Mouse (Mus musculus): ENCODE measurements around the gene Fhl2. TPM values are rescaled to one million over a fixed set of nuclear protein-coding genes. Genes with fewer than 3 reads are reported as not detected.
"Not testable (repeated sequence)": the region's sequence is repeated elsewhere in the genome, so short reads cannot be mapped to it uniquely, and the experiment has no call there.

Fhl2 gene
- polyA plus RNA-seq, 1 experiment from 2014 or later: 11.9 TPM

DNA sequence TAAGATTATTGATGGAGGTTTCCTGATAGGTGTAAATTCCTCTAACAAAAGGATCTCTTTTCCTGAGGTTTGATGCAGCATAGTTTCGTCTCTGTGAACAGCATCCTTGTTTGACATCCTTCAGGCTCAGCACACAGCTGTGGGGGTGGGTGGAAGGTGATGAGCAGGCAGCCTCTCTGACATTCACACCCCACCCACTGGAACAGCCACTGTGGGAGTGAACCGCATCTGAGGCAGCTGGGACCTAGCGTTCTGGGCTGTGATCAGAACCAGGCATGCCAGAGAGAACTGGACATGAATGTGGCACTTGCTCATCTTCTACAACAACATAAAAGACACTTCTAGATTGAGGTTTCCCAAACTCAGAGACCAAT lies 3.1 kb upstream of the Fhl2 start:
- 88% methylated on average over 3 of the region's 3 CpGs for WGBS
- Histone ChIP-seq H3K27me3 (replicated peaks; ENCODE audit: control insufficient read depth, insufficient read depth, low read length) (no peaks in the 10 kb centered on the region), H3K4me3 (ENCODE audit: low read depth, low read length) (no peak overlapping the region), H3K36me3 (ENCODE audit: control insufficient read depth, insufficient read depth, low read length) (no peaks in the 10 kb centered on the region), H3K9me3 (replicated peaks; ENCODE audit: control insufficient read depth, low read length) (no peaks in the 10 kb centered on the region), H3K9ac (ENCODE audit: low read length) (no peak overlapping the region), H3K4me2 (ENCODE audit: low read length) (no peak overlapping the region), H3K27ac (ENCODE audit: low read depth, low read length) (no peak overlapping the region), H3K4me1 (ENCODE audit: control insufficient read depth, insufficient read depth, low read length) (no peaks in the 10 kb centered on the region)
- DNase-seq (ENCODE audit: low spot score): no peak
- ATAC-seq: no peak

GRCm38 (mm10) chr1:43199210-43199866 lies 2.6 kb upstream of the Fhl2 start:
- ATAC-seq (no peak), DNase-seq (ENCODE audit: low spot score) (no peak)
- Histone ChIP-seq H3K9me3 (replicated peaks; ENCODE audit: control insufficient read depth, low read length) (no peaks in the 10 kb centered on the region), H3K27me3 (replicated peaks; ENCODE audit: control insufficient read depth, insufficient read depth, low read length) (no peaks in the 10 kb centered on the region), H3K4me3 (ENCODE audit: low read depth, low read length) (no peak overlapping the region), H3K4me2 (ENCODE audit: low read length) (no peak overlapping the region), H3K36me3 (ENCODE audit: control insufficient read depth, insufficient read depth, low read length) (no peaks in the 10 kb centered on the region), H3K27ac (ENCODE audit: low read depth, low read length) (no peak overlapping the region), H3K9ac (ENCODE audit: low read length) (no peak overlapping the region), H3K4me1 (ENCODE audit: control insufficient read depth, insufficient read depth, low read length) (no peaks in the 10 kb centered on the region)
- 88% methylated on average over 3 of the region's 3 CpGs for WGBS

GRCm38 (mm10) chr1:43196059-43196458 lies 725 bp downstream of the Fhl2 start:
- ATAC-seq: no peak
- WGBS: 97% methylated on average over 1 of the region's 1 CpGs
- no peaks in the 10 kb centered on the region for H3K9me3 ChIP-seq (replicated peaks; ENCODE audit: control insufficient read depth, low read length)

GRCm38 (mm10) chr1:43193423-43193822 lies 3.4 kb downstream of the Fhl2 start:
- Histone ChIP-seq H3K4me3 (ENCODE audit: low read depth, low read length) (no peak overlapping the region), H3K27ac (ENCODE audit: low read depth, low read length) (no peak overlapping the region), H3K9ac (ENCODE audit: low read length) (no peak overlapping the region), H3K4me2 (ENCODE audit: low read length) (no peak overlapping the region), H3K4me1 (ENCODE audit: control insufficient read depth, insufficient read depth, low read length) (no peaks in the 10 kb centered on the region), H3K9me3 (replicated peaks; ENCODE audit: control insufficient read depth, low read length) (no peaks in the 10 kb centered on the region), H3K36me3 (ENCODE audit: control insufficient read depth, insufficient read depth, low read length) (no peaks in the 10 kb centered on the region), H3K27me3 (replicated peaks; ENCODE audit: control insufficient read depth, insufficient read depth, low read length) (no peaks in the 10 kb centered on the region)
- 93% methylated on average over 6 of the region's 6 CpGs for WGBS
- ATAC-seq: no peak
- DNase-seq (ENCODE audit: low spot score): no peak

More at GRCm38 (mm10) chr1:43196059-43196458, 725 bp downstream of the Fhl2 start:
- no peaks in the 10 kb centered on the region for H3K27me3 ChIP-seq (replicated peaks; ENCODE audit: control insufficient read depth, insufficient read depth, low read length)
- H3K4me1 ChIP-seq (ENCODE audit: control insufficient read depth, insufficient read depth, low read length): no peaks in the 10 kb centered on the region
- H3K36me3 ChIP-seq (ENCODE audit: control insufficient read depth, insufficient read depth, low read length): no peaks in the 10 kb centered on the region
- H3K4me2 ChIP-seq (ENCODE audit: low read length): no peak overlapping the region
- H3K9ac ChIP-seq (ENCODE audit: low read length): no peak overlapping the region
- no peak for DNase-seq (ENCODE audit: low spot score)
- no peak overlapping the region for H3K27ac ChIP-seq (ENCODE audit: low read depth, low read length)
- H3K4me3 ChIP-seq (ENCODE audit: low read depth, low read length): no peak overlapping the region

DNA sequence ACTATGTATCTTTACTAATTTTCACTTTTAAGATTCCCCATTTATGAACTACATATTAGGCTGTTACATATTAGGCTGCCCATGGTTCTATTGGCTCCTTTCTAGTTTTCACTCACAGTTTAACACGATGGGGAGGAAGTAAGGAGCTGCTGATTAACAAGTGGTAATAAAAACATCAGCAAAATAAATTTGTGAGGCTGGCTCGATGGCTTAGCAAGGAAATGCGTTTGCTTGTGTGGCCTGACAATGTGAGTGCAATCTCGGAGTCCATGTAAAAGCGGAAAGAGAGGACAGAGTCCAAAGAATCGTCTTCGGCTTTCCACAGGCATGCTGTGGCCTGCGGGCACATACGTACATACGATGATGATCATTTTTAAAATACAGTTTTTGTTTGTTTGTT lies 4.3 kb downstream of the Fhl2 start:
- Histone ChIP-seq H3K36me3 (ENCODE audit: control insufficient read depth, insufficient read depth, low read length) (no peaks in the 10 kb centered on the region), H3K9me3 (replicated peaks; ENCODE audit: control insufficient read depth, low read length) (no peaks in the 10 kb centered on the region), H3K27ac (ENCODE audit: low read depth, low read length) (no peak overlapping the region), H3K4me1 (ENCODE audit: control insufficient read depth, insufficient read depth, low read length) (no peaks in the 10 kb centered on the region), H3K9ac (ENCODE audit: low read length) (no peak overlapping the region), H3K27me3 (replicated peaks; ENCODE audit: control insufficient read depth, insufficient read depth, low read length) (no peaks in the 10 kb centered on the region), H3K4me2 (ENCODE audit: low read length) (no peak overlapping the region), H3K4me3 (ENCODE audit: low read depth, low read length) (no peak overlapping the region)
- WGBS: 84% methylated on average over 10 of the region's 10 CpGs
- DNase-seq (ENCODE audit: low spot score): no peak
- no peak for ATAC-seq

DNA sequence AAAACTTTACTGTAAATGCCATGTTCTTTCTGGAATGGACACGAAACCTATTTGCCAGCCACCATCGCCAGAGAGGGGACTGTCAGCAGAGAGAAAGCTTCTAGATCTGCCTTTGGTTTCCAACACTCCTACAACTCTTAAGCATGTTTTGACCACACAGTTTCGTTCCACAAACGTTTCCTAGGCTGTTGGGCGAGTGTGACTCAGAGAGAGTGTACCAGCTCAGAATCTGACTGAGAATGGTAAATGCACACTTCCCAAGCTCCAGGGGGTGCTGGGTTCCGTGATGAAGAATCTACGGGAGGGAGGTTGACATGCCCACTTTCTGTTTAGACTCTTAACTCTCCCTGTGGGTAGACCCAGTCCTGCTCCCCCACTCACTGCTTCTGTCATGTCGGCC lies 5.7 kb downstream of the Fhl2 start:
- Histone ChIP-seq H3K9me3 (replicated peaks; ENCODE audit: control insufficient read depth, low read length) (no peaks in the 10 kb centered on the region), H3K4me1 (ENCODE audit: control insufficient read depth, insufficient read depth, low read length) (no peaks in the 10 kb centered on the region), H3K4me2 (ENCODE audit: low read length) (no peak overlapping the region), H3K9ac (ENCODE audit: low read length) (no peak overlapping the region), H3K36me3 (ENCODE audit: control insufficient read depth, insufficient read depth, low read length) (no peaks in the 10 kb centered on the region), H3K4me3 (ENCODE audit: low read depth, low read length) (no peak overlapping the region), H3K27me3 (replicated peaks; ENCODE audit: control insufficient read depth, insufficient read depth, low read length) (no peaks in the 10 kb centered on the region), H3K27ac (ENCODE audit: low read depth, low read length) (no peak overlapping the region)
- DNase-seq (ENCODE audit: low spot score): no peak
- no peak for ATAC-seq
- WGBS: 85% methylated on average over 8 of the region's 8 CpGs

GRCm38 (mm10) chr1:43188893-43189292 lies 7.9 kb downstream of the Fhl2 start:
- not testable (repeated sequence) for H3K36me3 ChIP-seq (ENCODE audit: control insufficient read depth, insufficient read depth, low read length); H3K4me1 ChIP-seq (ENCODE audit: control insufficient read depth, insufficient read depth, low read length); H3K9ac ChIP-seq (ENCODE audit: low read length); ATAC-seq; DNase-seq (ENCODE audit: low spot score); H3K9me3 ChIP-seq (replicated peaks; ENCODE audit: control insufficient read depth, low read length); H3K4me3 ChIP-seq (ENCODE audit: low read depth, low read length); H3K27me3 ChIP-seq (replicated peaks; ENCODE audit: control insufficient read depth, insufficient read depth, low read length); H3K4me2 ChIP-seq (ENCODE audit: low read length); H3K27ac ChIP-seq (ENCODE audit: low read depth, low read length)
- WGBS: 99% methylated on average over 11 of the region's 16 CpGs

GRCm38 (mm10) chr1:43186334-43186733 lies 10.4 kb downstream of the Fhl2 start:
- H3K36me3 ChIP-seq (ENCODE audit: control insufficient read depth, insufficient read depth, low read length): no peaks in the 10 kb centered on the region
- ATAC-seq (no peak), DNase-seq (ENCODE audit: low spot score) (no peak)
- H3K9ac ChIP-seq (ENCODE audit: low read length): no peak overlapping the region
- no peak overlapping the region for H3K4me2 ChIP-seq (ENCODE audit: low read length)
- 9% methylated on average over 7 of the region's 7 CpGs for WGBS
- H3K9me3 ChIP-seq (replicated peaks; ENCODE audit: control insufficient read depth, low read length): no peaks in the 10 kb centered on the region
- H3K4me1 ChIP-seq (ENCODE audit: control insufficient read depth, insufficient read depth, low read length): no peaks in the 10 kb centered on the region
- no peak overlapping the region for H3K27ac ChIP-seq (ENCODE audit: low read depth, low read length)
- no peaks in the 10 kb centered on the region for H3K27me3 ChIP-seq (replicated peaks; ENCODE audit: control insufficient read depth, insufficient read depth, low read length)
- no peak overlapping the region for H3K4me3 ChIP-seq (ENCODE audit: low read depth, low read length)

- DNase-seq (ENCODE audit: low spot score): no peak
- 83% methylated on average over 6 of the region's 6 CpGs for WGBS
- Histone ChIP-seq H3K27me3 (replicated peaks; ENCODE audit: control insufficient read depth, insufficient read depth, low read length) (no peaks in the 10 kb centered on the region), H3K9ac (ENCODE audit: low read length) (no peak overlapping the region), H3K4me1 (ENCODE audit: control insufficient read depth, insufficient read depth, low read length) (no peaks in the 10 kb centered on the region), H3K4me2 (ENCODE audit: low read length) (no peak overlapping the region), H3K36me3 (ENCODE audit: control insufficient read depth, insufficient read depth, low read length) (no peaks in the 10 kb centered on the region), H3K4me3 (ENCODE audit: low read depth, low read length) (no peak overlapping the region), H3K9me3 (replicated peaks; ENCODE audit: control insufficient read depth, low read length) (no peaks in the 10 kb centered on the region), H3K27ac (ENCODE audit: low read depth, low read length) (no peak overlapping the region)
- no peak for ATAC-seq
Observed at GRCm38 (mm10) chr1:43180912-43181311, 15.9 kb downstream of the Fhl2 start.

Measured in forebrain, embryonic 14.5 days (tissue).